Mouse (Mus musculus): ENCODE measurements around the gene Fam118a.
A peak's percentile ranks its signal among the peaks of the same experiment; 100 is the strongest.
"Not testable (repeated sequence)": the region's sequence is repeated elsewhere in the genome, so short reads cannot be mapped to it uniquely, and the experiment has no call there.

The Fam118a gene

DNA sequence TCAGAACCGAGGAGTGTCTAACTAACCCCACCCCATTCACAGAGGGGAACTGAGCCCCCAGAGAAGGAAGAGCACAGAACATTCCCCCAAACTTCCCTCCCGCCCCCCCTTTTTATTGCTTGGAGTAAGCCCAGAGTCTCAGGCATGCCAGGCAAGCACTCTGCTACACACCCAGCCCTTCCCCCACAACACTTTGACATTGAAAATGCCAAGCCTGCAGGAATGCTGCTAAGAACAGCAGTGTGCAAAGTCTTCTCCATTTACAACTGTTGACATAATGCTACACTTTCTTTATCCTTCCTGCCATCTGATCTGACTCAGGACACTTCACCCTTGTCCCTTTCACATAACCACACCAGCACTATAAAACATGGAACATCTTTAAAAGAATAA lies 16.1 kb upstream of the Fam118a start:
- no peak for DNase-seq (ENCODE audit: low spot score in 2 of 2)

DNA sequence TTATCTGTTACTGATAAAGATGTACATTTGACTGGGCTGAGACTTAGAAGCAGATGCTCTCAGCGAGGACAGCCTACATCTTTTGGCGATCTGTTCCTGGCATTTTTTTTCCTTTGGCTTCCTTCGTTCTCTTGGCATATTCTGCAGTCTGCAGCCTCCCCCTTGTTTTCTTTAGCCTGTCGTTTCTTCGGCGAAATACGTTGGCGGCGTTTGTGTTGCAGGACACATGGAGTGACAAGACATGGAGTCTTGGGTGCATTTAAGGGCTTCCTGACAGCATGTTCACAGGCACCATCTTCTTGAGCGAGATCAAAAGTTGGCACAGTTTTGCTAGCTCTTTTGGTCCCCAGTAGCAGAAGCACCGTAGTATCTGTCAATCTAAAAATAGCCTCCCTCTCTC lies 13.0 kb upstream of the Fam118a start:
- DNase-seq (ENCODE audit: low spot score in 2 of 2), result no peak

DNA sequence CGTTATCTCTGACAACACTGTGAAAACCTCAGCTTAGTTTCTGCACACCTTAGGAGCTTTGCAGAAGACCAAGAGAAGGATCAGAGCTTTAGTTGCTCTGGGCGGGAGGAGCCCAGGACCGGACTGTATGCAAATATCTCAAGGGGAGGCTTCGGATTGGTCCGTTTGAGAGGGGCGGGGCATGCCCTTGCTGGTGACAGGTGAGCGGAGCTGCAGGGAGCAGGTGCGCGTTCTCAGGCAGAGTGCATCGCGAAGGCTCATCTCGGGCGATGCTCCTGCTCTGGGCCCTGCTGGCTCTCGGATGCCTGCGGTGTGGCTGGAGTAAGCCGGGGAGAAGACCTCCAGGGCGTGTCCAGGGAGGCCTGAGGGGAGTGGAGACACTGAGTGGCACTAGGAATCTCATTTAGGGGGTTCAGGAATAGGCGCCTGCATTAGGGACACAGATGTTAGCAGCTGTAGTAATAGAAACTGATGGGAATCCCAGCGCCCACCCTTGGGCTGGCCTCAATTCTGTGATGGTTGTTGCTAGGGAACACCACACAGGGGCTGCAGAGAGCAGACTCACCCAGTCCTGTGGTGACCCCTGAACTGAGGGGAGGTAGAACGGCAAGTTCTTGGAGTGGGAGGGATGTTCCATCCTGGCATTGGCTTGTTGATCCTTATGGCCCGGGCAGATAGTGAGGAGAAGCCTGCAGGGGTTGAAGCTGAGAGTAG lies 11.6 kb upstream of the Fam118a start, which contains the start of gene Upk3a:
Upk3a (plus strand) TSS at position 191 of the 714 bp plus-strand sequence.
- no peak for DNase-seq (ENCODE audit: low spot score in 2 of 2)

DNA sequence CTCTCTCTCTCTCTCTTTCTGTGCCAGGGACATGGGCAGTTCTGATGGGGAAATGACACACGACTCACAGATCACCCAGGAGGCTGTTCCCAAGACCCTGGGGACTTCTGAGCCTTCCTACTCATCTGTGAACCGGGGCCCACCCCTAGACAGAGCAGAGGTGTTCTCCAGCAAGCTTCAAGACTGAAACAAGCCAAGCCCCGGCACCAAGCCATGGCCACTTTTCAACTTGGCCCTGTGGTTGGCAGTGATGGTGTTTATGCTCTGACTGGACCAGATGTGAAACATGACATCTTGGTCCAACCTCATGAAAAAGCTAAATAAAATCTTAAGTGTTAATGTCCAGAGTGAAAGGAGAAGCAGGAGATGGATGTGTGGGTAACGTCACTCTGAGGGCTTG lies 6.5 kb upstream of the Fam118a start:
- DNase-seq (ENCODE audit: low spot score in 2 of 2), result no peak

DNA sequence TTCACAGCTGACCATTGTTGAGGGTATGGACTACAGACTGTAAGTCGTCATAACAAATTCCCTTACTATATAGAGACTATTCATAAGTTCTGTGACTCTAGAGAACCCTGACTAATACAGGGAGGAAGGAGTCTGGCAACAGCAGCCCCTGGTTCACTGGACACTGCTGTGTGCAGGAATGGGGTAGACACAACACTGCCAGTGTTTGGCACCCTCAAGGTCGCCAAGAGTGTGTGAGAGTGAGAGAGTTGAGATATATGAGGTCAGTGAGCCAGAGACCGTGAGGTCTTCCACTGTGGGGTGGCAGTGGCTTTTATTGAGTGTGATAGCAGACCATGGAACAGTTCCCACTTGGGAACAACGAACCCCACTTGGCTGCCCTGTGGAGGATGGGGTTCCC lies 2.6 kb upstream of the Fam118a start:
- no peak for DNase-seq (ENCODE audit: low spot score in 2 of 2)

DNA sequence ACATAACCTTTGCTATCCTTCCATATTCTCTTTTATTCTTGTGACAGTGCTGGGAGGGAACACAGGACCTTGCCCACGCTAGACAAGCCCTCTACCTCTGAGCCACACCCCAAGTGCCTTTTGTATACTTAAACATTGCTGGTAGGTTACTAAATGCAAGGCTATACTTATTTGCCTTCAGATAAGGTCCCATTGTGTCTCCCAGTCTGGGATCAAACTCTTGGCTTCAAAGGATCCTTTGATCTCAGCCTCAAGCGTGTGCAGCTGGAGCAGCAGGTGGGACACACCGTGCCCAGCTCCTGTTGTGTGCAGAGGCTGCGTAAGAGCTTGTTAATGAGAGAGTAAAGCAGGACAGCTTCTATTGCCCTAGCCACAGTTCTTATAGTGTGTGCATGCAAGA lies 1.0 kb upstream of the Fam118a start:
- DNase-seq (ENCODE audit: low spot score in 2 of 2), result no peak

DNA sequence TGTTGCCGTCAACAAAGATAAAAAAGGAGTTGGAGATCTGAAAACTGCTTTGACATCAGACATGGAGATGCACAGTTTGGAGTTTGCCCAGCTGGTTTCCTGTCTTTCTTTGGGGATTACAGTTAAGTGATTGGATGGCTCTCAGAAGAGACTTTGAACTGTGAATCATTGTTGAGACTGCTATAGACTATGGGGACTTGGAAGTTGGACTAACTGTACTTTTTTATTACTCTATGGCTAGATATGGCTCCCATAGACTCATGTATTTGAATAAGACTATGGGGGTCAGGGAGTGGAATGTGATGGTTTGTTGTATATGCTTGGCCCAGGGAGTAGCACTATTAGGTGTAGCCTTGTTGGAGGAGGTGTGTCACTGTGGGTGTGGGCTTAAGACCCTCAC lies 1.9 kb downstream of the Fam118a start:
- not testable (repeated sequence) for DNase-seq (ENCODE audit: low spot score in 2 of 2)

GRCm38 (mm10) chr15:85031866-85032265 lies 3.1 kb downstream of the Fam118a start:
- peak in 1 of 2 experiments; percentile 59 for DNase-seq (ENCODE audit: low spot score in 2 of 2)

DNA sequence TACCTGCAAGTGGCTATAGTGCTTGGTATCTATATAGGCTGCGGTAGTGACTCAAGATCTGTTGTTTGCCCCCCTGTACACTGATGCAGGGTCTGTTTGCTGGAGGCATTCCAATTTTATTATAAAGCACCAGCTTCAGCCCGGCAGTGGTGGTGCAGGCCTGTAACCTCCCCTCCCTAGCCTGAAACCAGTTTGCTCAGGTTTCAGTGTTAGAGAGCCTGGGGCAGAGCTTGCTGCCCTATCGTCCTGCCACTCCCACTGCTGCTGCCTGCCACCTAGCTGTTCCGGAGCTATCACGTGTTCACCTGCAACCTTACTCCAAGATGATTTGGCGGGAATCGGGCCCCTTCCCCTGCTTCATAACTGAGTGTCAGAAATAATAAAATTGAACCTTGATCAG lies 5.2 kb downstream of the Fam118a start:
- not testable (repeated sequence) for DNase-seq (ENCODE audit: low spot score in 2 of 2)

DNA sequence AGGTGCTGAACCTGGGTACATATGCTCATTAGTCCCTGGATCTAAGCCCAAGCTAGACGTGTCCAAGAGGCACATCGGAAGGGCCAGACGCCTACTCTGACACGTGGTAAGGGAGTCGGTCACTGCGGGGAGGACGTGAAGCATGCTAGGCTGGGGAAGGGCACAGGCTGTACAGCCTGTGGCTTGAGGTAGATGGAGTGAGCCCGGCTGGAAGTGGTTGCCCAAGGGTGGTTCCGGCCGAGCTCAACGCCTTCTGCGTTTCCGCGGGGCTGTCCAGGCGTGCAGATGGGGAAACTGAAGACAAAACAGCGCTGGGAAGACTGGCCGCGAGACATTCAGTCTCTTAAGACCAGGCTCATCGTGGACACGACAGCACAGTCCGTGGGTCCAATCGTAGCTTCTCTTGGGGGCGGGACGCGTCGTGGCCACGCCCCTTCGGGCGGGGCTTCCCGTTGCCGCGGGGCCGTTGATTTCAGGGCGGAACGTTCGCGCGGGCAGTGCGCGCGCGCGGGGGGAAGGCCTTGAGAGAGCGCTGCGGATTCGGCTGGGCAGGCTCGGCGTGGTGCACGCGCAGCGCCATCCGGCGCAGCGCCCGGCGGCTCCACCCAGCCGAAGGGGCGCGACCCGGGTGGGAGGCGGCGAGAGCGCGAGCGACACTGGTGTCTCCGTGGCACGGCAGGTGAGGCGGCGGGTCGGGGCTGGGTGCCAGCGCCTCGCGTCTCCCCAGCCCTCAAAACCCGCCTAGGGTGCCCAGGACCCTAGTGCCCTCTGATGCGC lies 8.0 kb downstream of the Fam118a start:
- DNase-seq (ENCODE audit: low spot score in 2 of 2), result peak; percentile 94 to 99

DNA sequence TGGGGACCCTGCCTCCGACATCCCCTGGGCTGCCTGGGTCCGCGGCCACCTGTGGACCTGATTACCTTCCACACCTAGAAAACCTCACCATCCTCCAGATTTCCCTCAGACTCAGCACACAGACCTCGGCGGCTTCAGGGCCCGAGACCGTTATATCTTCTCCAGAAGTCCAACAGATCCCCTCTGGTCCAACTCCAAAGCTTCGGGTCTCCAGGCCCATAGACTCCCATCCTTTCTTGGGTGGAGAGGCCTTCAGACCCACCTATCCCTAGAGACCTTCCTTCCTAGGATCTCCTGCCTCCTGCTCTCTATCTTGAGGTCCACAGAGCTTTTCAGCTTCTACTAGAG lies 8.6 kb downstream of the Fam118a start:
- no peak for DNase-seq (ENCODE audit: low spot score in 2 of 2)

DNA sequence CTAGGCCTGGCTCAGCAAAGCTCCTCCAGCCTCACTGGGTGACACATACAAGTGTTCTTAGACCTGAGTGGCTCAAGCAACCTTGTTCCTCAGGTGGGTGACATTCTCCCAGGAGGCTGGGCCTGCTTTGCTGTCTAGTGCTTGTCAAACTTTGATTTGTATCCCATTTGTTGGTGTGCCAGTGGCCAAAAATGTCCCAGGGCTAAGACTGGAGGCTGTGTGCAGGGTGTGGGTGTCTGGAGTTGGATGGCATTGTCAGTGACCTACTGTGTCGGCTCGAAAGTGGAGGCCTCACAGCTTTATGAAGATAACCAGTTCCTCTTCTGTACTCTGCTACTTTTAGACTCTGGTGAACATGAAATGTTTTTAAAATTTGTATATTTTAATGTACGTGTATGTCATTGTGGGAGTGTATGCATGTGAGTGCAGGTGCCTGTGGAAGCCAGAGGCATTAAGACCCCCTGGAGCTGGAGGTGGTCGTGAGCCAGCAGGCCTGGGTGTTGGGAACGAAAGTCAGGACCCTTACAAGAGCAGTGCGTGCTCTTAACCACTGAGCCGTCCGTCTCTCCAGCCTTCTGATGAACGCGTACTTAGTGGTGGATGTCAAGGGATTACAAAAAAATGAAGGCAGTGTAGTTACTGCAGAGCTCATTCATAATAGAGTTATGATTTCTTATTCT lies 12.9 kb downstream of the Fam118a start:
- no peak for DNase-seq (ENCODE audit: low spot score in 2 of 2)

DNA sequence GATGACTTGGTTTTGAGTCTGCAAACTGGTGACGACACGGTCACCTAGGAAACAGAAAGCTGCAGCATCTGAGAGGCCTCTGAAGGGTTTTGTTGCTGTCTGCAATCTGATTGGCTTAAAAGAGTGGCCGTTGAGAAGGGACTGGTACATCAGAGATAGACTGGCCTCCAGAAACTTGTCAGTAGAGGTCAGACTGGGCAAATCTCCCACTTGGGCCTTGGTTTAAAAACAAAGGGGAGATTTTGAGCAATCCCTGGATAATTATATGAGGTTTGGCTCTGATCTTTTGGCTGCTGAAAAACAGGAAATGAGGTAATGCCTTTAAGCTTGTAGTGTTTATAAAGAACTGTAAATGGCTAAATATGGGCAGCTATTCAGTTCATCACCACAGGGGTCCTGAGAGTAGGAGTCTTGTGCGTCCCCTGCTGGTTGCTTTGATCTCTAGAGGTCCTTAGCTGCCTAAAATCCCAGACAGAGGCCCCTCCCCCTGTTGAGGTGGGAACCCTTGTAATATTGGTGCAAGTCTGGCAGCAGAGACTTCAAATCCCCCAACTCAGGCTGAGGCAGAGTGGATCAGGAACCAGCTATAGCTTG lies 13.7 kb downstream of the Fam118a start:
- peak in 1 of 2 experiments; percentile 52 for DNase-seq (ENCODE audit: low spot score in 2 of 2)

GRCm38 (mm10) chr15:85043116-85043515 lies 14.4 kb downstream of the Fam118a start:
- no peak for DNase-seq (ENCODE audit: low spot score in 2 of 2)

GRCm38 (mm10) chr15:85043761-85044160 lies 15.0 kb downstream of the Fam118a start:
- DNase-seq (ENCODE audit: low spot score in 2 of 2), result no peak

DNA sequence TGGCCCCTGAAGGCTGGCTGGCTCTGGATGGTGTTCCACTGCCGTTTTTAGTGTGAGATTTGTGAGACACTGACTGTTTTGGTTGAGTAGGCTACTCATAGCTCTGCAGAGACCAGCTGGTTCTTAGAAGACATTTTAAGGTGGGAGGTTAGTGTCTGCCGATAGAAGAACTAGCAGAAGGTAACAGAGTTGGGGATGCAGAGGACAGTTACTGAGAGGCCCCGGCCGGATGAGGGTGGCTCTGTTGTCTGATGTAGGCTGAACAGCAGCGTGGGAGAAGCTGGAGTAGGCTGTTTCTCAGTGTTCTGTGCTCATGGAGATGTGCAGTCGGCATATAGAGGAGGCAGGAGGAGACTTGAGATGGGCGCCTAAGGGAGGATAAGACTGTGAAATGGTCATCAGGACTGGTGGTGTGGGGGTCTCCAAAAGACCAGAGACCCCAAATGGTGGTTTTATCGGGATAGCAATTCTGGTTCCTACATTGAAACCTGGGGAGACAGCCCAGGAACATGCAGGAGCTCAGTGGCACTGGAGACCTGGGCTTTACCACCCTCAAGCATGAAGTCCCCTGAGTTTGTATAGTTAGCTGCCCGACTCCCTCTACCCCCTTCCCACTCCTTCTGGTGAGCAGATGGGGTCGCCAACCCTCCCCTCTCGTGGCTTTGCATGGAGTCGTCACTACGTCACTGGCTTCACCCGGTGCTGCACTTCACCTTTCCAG lies 17.6 kb downstream of the Fam118a start:
- no peak for DNase-seq (ENCODE audit: low spot score in 2 of 2)

GRCm38 (mm10) chr15:85047865-85048264 lies 19.1 kb downstream of the Fam118a start:
- DNase-seq (ENCODE audit: low spot score in 2 of 2), result no peak

- DNase-seq (ENCODE audit: low spot score in 2 of 2), result no peak
Observed at GRCm38 (mm10) chr15:85049758-85050157, 21.0 kb downstream of the Fam118a start.

DNA sequence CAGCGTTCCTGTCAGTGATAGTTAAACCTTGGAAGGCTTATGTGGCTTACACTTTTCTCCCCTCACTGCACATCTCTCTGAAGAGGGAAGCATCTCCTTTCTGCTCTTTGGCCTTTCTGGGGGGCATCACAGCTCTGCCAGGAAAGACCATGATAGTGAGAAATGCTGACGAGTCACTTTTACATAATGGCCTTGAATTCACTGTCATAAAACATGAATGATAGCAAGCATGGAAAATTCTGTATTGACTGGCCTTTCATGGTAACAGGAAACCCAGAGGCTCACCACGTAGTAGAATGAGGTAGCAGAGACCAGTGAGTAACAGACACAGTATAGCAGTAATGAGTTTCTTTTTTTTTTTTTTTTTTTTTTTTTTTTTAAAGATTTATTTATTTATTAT lies 25.4 kb downstream of the Fam118a start:
- no peak for DNase-seq (ENCODE audit: low spot score in 2 of 2)

DNA sequence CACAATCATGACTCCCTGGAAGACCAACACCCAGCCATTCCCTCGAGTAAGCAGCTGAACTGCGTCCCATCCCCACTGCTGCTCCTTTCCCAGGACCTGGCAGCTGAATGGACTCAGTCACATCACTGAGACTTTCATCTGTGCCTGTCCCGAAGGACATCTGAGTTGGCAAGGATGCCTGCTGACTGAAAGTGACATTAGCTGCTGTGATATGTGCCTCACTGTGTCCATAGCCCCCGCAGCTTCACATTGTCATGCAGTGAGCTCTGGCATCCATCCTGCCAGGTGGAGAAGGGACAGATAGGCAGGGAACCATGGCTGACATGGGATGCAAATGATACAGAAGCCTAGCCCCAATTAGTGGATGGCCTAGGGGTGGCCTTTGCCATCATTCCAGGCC lies 26.4 kb downstream of the Fam118a start:
- DNase-seq (ENCODE audit: low spot score in 2 of 2), result no peak

- DNase-seq (ENCODE audit: low spot score in 2 of 2), result no peak
Observed at GRCm38 (mm10) chr15:85063421-85063820, 34.7 kb downstream of the Fam118a start.

DNA sequence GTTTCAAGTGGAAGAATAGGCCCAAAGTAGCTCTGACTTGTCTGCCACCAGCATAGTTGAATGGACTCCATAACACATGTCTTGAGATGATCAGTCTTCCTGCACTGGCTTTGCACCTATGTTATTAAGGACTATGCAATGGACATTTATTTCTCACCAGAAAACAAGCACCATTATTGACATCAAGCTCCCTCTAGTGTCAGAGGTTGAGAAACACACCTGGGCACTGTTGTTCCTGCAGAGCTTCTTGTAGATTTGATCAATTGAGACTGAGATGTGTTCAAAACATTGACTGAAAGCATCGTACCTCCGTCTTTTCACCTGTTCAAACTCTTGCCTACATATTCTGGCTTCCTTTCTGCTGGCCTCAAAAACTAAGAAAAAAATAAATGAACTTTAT lies 41.8 kb downstream of the Fam118a start:
- peak in 1 of 2 experiments; percentile 30 for DNase-seq (ENCODE audit: low spot score in 2 of 2)

All from cerebellum, postnatal 4 days (tissue).